Mouse (Mus musculus) midbrain, embryonic 13.5 days (tissue): ENCODE measurements at regions not wholly inside any gene's neighbourhood (a gene's known extent, or its start where the extent isn't known, plus 50 kb on each side); places are given as distances from the start of the nearest gene placed in this dataset.

Experiments
- ATAC-seq: fragments of 200-750 bp; cut with Nextera tagmentation; 2 replicates; pipeline ENCODE4 v1.8.0; 2017; ENCODE audit warnings: mild to moderate bottlenecking, moderate TSS enrichment, moderate library complexity
- H3K27ac ChIP-seq: fragments of 300-500 bp; sonication (generic); 2 replicates; pipeline ENCODE4 v1.5.1; 2015; ENCODE audit warnings: inconsistent platforms, mild to moderate bottlenecking, moderate library complexity
- H3K27me3 ChIP-seq: fragments of 300-500 bp; sonication (generic); 2 replicates; pipeline ENCODE4 v1.6.1; 2015; ENCODE audit warnings: mild to moderate bottlenecking, inconsistent platforms
- H3K36me3 ChIP-seq: fragments of 300-500 bp; sonication (generic); 2 replicates; pipeline ENCODE4 v1.6.1; 2015; ENCODE audit warnings: mild to moderate bottlenecking, inconsistent platforms
- H3K4me1 ChIP-seq: fragments of 300-500 bp; sonication (generic); replicated peaks from 2 replicates; pipeline ENCODE4 v1.6.1; 2015; ENCODE audit warnings: inconsistent platforms
- H3K4me2 ChIP-seq: fragments of 300-500 bp; sonication (generic); replicated peaks from 2 replicates; pipeline ENCODE4 v1.6.1; 2015; ENCODE audit warnings: moderate library complexity, mild to moderate bottlenecking, inconsistent platforms
- H3K4me3 ChIP-seq: fragments of 300-500 bp; sonication (generic); replicated peaks from 2 replicates; pipeline ENCODE4 v1.5.1; 2015; ENCODE audit warnings: mild to moderate bottlenecking, inconsistent platforms
- H3K9ac ChIP-seq: fragments of 300-500 bp; sonication (generic); replicated peaks from 2 replicates; pipeline ENCODE4 v1.6.1; 2015; ENCODE audit warnings: mild to moderate bottlenecking, inconsistent platforms
- H3K9me3 ChIP-seq: fragments of 300-500 bp; sonication (generic); 2 replicates; pipeline ENCODE4 v1.6.1; 2016; ENCODE audit warnings: mild to moderate bottlenecking, inconsistent platforms
- WGBS: fragments of 180-500 bp; shearing (Covaris S2); methylation state at CpG from one replicate; pipeline ENCODE4 v1.1.7; 2015; 5-methylcytosine and 5-hydroxymethylcytosine counted together

DNA sequence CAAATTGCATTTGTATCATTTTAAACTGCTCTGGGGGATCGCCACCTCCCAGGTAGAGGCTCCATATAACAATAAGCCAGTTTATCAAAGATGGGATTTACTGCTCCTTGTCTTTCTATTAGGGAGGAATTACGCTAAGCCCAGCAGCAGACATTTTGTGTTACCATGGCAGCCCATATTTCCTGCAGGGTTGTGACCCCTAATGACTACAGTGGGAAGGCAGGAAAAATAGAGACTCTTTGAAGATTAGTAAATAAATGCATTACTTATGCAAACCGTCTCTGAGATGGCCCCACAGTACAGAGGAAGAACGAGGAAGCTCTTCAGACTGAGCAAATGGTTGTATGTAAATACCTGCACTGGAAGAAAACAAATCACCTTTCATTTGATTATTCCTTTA, 237.5 kb upstream of the Zic3 start:
- ATAC-seq: peak; percentile 63; the same call in 1 of the 2 replicates
- no peaks in the 10 kb centered on the region for H3K4me1 ChIP-seq
- H3K4me3 ChIP-seq: no peak overlapping the region
- WGBS: 44% methylated on average over 4 of the region's 4 CpGs
- H3K27me3 ChIP-seq: no peaks in the 10 kb centered on the region
- H3K27ac ChIP-seq: no peak overlapping the region
- H3K9ac ChIP-seq: no peak overlapping the region
- no peaks in the 10 kb centered on the region for H3K9me3 ChIP-seq
- H3K36me3 ChIP-seq: no peaks in the 10 kb centered on the region
- no peak overlapping the region for H3K4me2 ChIP-seq

DNA sequence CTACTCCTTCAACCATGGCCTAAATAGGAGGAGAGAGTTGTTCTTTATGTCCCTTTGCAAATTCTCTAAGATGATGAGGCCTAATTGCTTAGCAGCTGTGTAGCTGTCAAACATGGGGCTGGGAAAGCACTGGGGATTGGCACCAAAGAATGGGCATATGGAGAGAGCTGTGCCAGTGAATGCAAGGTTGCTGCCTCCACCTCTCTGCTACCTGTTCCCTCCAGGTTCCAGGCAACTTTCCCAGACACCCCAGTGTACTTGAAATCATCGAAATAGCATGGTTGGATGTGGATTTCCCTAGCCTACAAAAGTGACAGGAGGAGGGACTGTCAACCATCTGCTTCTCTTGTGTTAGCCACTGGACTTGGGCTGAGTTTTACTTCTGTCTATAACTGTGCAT, 234.9 kb upstream of the Zic3 start:
- Histone ChIP-seq H3K4me3 (no peak overlapping the region), H3K27ac (no peak overlapping the region), H3K27me3 (no peaks in the 10 kb centered on the region), H3K36me3 (no peaks in the 10 kb centered on the region), H3K4me1 (no peaks in the 10 kb centered on the region), H3K9me3 (no peaks in the 10 kb centered on the region), H3K9ac (no peak overlapping the region), H3K4me2 (no peak overlapping the region)
- ATAC-seq: no peak
- WGBS: 76% methylated on average over 1 of the region's 1 CpGs

DNA sequence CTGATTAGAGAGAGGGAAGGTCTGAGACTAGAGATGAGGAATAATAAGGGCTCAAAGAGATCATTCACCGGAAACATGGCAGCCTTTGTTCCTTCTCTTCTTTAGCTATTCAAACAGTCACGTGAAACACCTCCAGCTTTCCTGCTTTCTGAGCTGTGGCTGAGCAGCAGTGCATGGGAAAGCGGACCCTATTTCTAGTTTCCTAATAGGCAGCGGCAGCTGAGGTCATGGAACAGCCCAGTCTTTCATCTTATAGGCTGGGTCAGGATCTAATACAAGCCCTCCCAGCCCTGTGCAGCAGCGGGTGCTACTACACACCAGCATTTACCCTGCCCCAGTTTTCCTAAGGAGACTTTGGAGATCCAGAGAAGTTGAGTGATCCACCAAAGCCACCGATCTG, 224.5 kb upstream of the Zic3 start:
- H3K4me1 ChIP-seq: peaks cover 12% of the 10 kb centered on the region
- H3K27ac ChIP-seq: peak overlapping the region; percentile 65
- H3K36me3 ChIP-seq: no peaks in the 10 kb centered on the region
- no peaks in the 10 kb centered on the region for H3K9me3 ChIP-seq
- 27% methylated on average over 6 of the region's 6 CpGs for WGBS
- H3K9ac ChIP-seq: no peak overlapping the region
- no peaks in the 10 kb centered on the region for H3K27me3 ChIP-seq
- no peak overlapping the region for H3K4me3 ChIP-seq
- peak; percentile 82 for ATAC-seq
- H3K4me2 ChIP-seq: peak overlapping the region; percentile 35

DNA sequence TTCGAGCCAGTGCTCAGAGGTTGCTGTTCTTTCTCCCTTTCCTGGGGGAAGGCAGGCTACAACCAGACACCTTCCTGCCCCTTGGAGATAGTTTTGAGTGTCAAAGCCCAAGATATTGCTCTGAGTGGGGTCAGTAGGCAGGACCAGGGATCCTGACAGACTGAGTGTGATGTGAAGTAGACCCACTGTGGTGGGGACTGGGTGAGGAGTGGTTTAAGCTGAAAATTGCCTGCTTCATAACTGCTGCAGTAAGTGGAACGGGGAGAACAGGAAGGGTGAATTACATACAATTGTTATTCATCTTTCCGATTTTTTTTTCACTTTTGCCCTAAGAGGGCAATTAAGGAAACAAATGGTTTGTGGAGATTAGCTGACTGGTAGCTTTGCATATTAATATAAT, 224.1 kb upstream of the Zic3 start:
- no peaks in the 10 kb centered on the region for H3K9me3 ChIP-seq
- 36% methylated on average over 3 of the region's 3 CpGs for WGBS
- no peaks in the 10 kb centered on the region for H3K36me3 ChIP-seq
- no peaks in the 10 kb centered on the region for H3K27me3 ChIP-seq
- H3K27ac ChIP-seq: peak overlapping the region; percentile 65
- peak; percentile 81 for ATAC-seq
- H3K9ac ChIP-seq: no peak overlapping the region
- no peak overlapping the region for H3K4me3 ChIP-seq
- H3K4me2 ChIP-seq: peak overlapping the region; percentile 35
- peaks cover 12% of the 10 kb centered on the region for H3K4me1 ChIP-seq

DNA sequence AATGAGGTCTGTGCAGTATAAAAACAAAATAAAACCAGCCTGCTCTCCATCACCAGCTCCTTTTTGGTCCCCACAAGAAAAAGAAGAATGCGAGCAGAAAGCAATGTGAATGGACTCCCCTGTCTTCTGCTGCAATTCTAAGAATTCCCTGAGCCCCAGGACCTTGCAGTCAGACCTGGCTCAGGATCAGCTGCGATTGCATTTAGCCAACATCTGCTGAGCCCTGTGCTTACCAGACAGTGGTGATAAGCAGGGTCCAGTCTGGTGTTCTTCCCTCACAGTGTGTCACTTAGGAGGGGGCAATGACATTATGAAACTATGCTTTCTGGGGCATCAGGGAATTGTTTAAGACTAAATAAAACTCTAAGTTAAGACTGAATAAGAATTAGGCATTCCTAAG, 223.6 kb upstream of the Zic3 start:
- Histone ChIP-seq H3K9me3 (no peaks in the 10 kb centered on the region), H3K27me3 (no peaks in the 10 kb centered on the region), H3K4me3 (no peak overlapping the region), H3K27ac (peak overlapping the region; percentile 65), H3K4me1 (peaks cover 12% of the 10 kb centered on the region), H3K36me3 (no peaks in the 10 kb centered on the region), H3K9ac (no peak overlapping the region), H3K4me2 (no peak overlapping the region)
- WGBS: 36% methylated on average over 2 of the region's 2 CpGs
- 0 out of 2 replicates have a peak, but pooled peaks have one; percentile 65 for ATAC-seq
